Mouse (Mus musculus) MEL (cell line): Measurements from ENCODE around the gene Nek3.

Source experiments
- ELF1 ChIP-seq: IDR thresholded peaks from 2 replicates; pipeline ENCODE4 v1.6.1; 2014; ENCODE audit warnings: low read depth, mild to moderate bottlenecking, inconsistent platforms, low read length, improper control_type of control experiment, moderate library complexity
- MAFK ChIP-seq: IDR thresholded peaks from 2 replicates; pipeline ENCODE4 v1.6.1; 2011; ENCODE audit warnings: low read depth, mild to moderate bottlenecking, low read length, improper control_type of control experiment, borderline replicate concordance
- NELFE ChIP-seq: IDR thresholded peaks from 2 replicates; pipeline ENCODE4 v1.6.1; 2011; ENCODE audit warnings: low read depth, low read length, improper control_type of control experiment
- POLR2A ChIP-seq, 2 experiments: IDR thresholded peaks; 2 replicates each; pipeline ENCODE4 v1.6.1; 2011 to 2012; ENCODE audit warnings: low read length in 2 of 2, mild to moderate bottlenecking in 2 of 2, control low read depth in 1 of 2, improper control_type of control experiment in 1 of 2, low read depth in 1 of 2, moderate library complexity in 1 of 2; ENCODE audit not compliant: control insufficient read depth in 1 of 2, insufficient read depth in 1 of 2, poor library complexity in 1 of 2

- TF ChIP-seq MAFK, result no peak
- TF ChIP-seq ELF1, result no peak
- no peak for TF ChIP-seq POLR2A (IDR thresholded peaks at IDR 0.05; ENCODE audit: control insufficient read depth in 1 of 2, insufficient read depth in 1 of 2, low read depth in 1 of 2, low read length in 2 of 2, poor library complexity in 1 of 2)
- no peak for TF ChIP-seq NELFE
Measured at GRCm38 (mm10) chr8:22089226-22089625, 77.0 kb downstream of the Nek3 start.
